ENCODE assay signal across 8 mouse cellular contexts in the genomic region with DNA sequence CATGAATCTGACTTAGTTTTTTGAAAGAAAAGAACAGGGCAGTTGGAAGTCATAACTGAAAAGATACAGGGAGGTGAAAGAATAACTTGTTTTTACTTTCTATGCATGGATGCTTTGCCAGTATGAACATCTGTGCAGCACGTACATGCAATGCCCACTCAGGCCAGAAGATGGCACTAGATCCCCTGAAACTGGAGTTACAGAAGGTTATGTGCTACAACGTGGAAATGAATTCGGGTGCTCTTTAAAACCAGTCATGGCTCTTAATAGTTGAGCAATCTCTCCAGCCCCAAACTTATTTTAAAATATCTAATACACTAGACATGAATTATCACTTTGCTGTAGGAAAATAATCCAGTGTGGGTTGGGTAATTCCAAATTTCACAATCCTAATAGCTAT.
A peak's percentile ranks its signal among the peaks of the same experiment; 100 is the strongest.
DNase-seq lines count a peak whose midpoint lies in the region; ATAC-seq and TF ChIP-seq lines count a peak whose summit lies in the region.
"Had no signal": no experiment of that assay in that cellular context is flagged by ENCODE, and none has a peak within 500 bp of the region (broad histone marks: within the 10 kb centered on the region; RNA-seq: fewer than 3 reads in every experiment).

No protein-coding gene starts in this region.

- in situ Hi-C loops in Patski (cut with MboI; ENCODE audit: low pct_unique_long_range_greater_than_20kb), result loop anchor here (5.0 to 10.0 kb wide), 3 partner anchors 271 to 1067 kb away; a partner anchor contains a TSS

- H3K4me3 ChIP-seq in forebrain, embryonic 14.5 days (ENCODE audit: low read depth, low read length), result no peak overlapping the region
- H3K4me3 ChIP-seq in hindbrain, embryonic 14.5 days (replicated peaks; ENCODE audit: low read length), result no peak overlapping the region
- H3K4me3 ChIP-seq: limb, embryonic 13.5 days had no signal

- no peak overlapping the region for H3K4me2 ChIP-seq in forebrain, embryonic 14.5 days (ENCODE audit: low read length)
- H3K4me2 ChIP-seq in hindbrain, embryonic 14.5 days (replicated peaks), result no peak overlapping the region
- H3K4me2 ChIP-seq: limb, embryonic 13.5 days had no signal

- POLR2A ChIA-PET in Patski (lab: Charles Lee), result no interaction called here

- no peaks in the 10 kb centered on the region for H3K36me3 ChIP-seq in forebrain, embryonic 14.5 days (ENCODE audit: control insufficient read depth, insufficient read depth, low read length)
- H3K36me3 ChIP-seq in hindbrain, embryonic 14.5 days (replicated peaks; ENCODE audit: control insufficient read depth, insufficient read depth), result no peaks in the 10 kb centered on the region
- H3K36me3 ChIP-seq: limb, embryonic 13.5 days had no signal

- no peaks in the 10 kb centered on the region for H3K9me3 ChIP-seq in forebrain, embryonic 14.5 days (replicated peaks; ENCODE audit: control insufficient read depth, low read length)
- H3K9me3 ChIP-seq in hindbrain, embryonic 14.5 days (ENCODE audit: control insufficient read depth, low read length), result no peaks in the 10 kb centered on the region
- H3K9me3 ChIP-seq: limb, embryonic 13.5 days had no signal

- peak; percentile 37 for DNase-seq in Patski (ENCODE audit: low read depth, low spot score)
- peak; percentile 52 for DNase-seq in c-Kit-positive CD71-positive TER-119-positive erythroid progenitor cells, embryonic 14.5 days (ENCODE audit: low spot score)
- peak; percentile 94 for DNase-seq in forebrain, embryonic 14.5 days (ENCODE audit: low spot score)
- DNase-seq in hindbrain, embryonic 14.5 days (ENCODE audit: low spot score), result peak; percentile 96
- DNase-seq in layer of hippocampus, postnatal 14 days (ENCODE audit: low spot score in 2 of 2), result peak; percentile 88 to 91
- peak; percentile 72 to 89 for DNase-seq in lung, postnatal 4 days
- peak; percentile 3 for DNase-seq in spleen, adult 12 weeks (ENCODE audit: low spot score)

- no peak overlapping the region for H3K9ac ChIP-seq in forebrain, embryonic 14.5 days (ENCODE audit: low read length)
- H3K9ac ChIP-seq in hindbrain, embryonic 14.5 days, result no peak overlapping the region
- H3K9ac ChIP-seq: limb, embryonic 13.5 days had no signal

- H3K4me1 ChIP-seq in forebrain, embryonic 14.5 days (ENCODE audit: control insufficient read depth, insufficient read depth, low read length), result no peaks in the 10 kb centered on the region
- no peaks in the 10 kb centered on the region for H3K4me1 ChIP-seq in hindbrain, embryonic 14.5 days (replicated peaks; ENCODE audit: control insufficient read depth, insufficient read depth, low read length)
- H3K4me1 ChIP-seq: limb, embryonic 13.5 days had no signal

- H3K27me3 ChIP-seq in Patski, result peaks cover 6% of the 10 kb centered on the region
- no peaks in the 10 kb centered on the region for H3K27me3 ChIP-seq in forebrain, embryonic 14.5 days (replicated peaks; ENCODE audit: control insufficient read depth, insufficient read depth, low read length)
- H3K27me3 ChIP-seq in hindbrain, embryonic 14.5 days (ENCODE audit: control insufficient read depth, insufficient read depth, low read length), result no peaks in the 10 kb centered on the region

- TF ChIP-seq CTCF in Patski (IDR thresholded peaks at IDR 0.05), result peak; percentile 95

- CTCF ChIA-PET in Patski (lab: Charles Lee), result interaction anchor here (0.7 to 2.3 kb wide), 7 partner anchors 8 to 273 kb away, joined by 3 to 11 read pairs (median 4); a partner anchor contains a TSS

- H3K27ac ChIP-seq in forebrain, embryonic 14.5 days (ENCODE audit: low read depth, low read length), result no peak overlapping the region
- H3K27ac ChIP-seq in hindbrain, embryonic 14.5 days, result no peak overlapping the region
- H3K27ac ChIP-seq: limb, embryonic 13.5 days had no signal

- peak; percentile 94 for ATAC-seq in Patski
- ATAC-seq in forebrain, embryonic 14.5 days, result peak; percentile 70
- no peak for ATAC-seq in hindbrain, embryonic 14.5 days (ENCODE audit: low FRiP score)

- 8% methylated on average over 3 of the region's 3 CpGs for WGBS in forebrain, embryonic 14.5 days
- WGBS in hindbrain, embryonic 14.5 days, result 10% methylated on average over 3 of the region's 3 CpGs

Comparison
In these comparisons a context has a peak if more than half of its experiments do, and no peak if none do; other contexts are left out.
1. DNase-seq: peak in every context shown above with its lines; median percentile 96 in hindbrain, embryonic 14.5 days; 94 in forebrain, embryonic 14.5 days; 90 in layer of hippocampus, postnatal 14 days; 80 in lung, postnatal 4 days; 52 in c-Kit-positive CD71-positive TER-119-positive erythroid progenitor cells, embryonic 14.5 days; 37 in Patski; 3 in spleen, adult 12 weeks.